Mouse (Mus musculus): Measurements from ENCODE around the gene Tnfrsf11a.
"Not testable (repeated sequence)": the region's sequence is repeated elsewhere in the genome, so short reads cannot be mapped to it uniquely, and the experiment has no call there.

Gene Tnfrsf11a

DNA sequence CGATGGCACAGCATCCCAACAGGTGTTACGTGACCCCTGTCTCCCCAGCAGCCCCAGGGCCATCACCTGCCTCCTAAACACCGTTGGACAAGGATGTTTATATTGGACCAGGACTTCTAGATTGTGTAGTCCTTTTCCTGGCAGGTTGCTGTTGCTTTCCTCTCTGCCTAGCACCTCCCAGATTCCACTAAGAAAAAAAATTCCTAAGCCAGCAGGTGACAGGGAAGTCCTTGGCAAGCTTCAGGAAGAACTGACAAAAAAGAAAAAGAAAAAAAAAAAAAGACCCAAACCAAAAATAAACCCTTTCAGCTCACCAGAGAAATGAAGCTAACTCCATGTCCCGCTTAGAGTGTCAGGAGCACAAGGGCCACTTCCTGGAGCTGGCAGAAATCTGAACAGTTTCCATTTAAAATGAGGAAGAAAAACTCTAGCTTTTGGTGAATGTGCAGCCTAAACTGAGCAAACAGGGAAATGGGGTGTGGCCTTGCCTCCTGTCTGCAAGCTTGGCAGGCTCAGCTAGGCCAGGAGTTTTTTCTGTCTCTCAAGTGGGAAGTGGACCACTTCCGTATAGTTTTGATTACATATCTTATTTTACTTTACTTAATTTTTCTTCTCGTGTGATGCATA lies 6.3 kb downstream of the Tnfrsf11a start:
- DNase-seq: no peak

GRCm38 (mm10) chr1:105790103-105790502 lies 9.6 kb downstream of the Tnfrsf11a start:
- no peak for DNase-seq

- DNase-seq: no peak
Observed at GRCm38 (mm10) chr1:105794670-105795069, 14.2 kb downstream of the Tnfrsf11a start.

DNA sequence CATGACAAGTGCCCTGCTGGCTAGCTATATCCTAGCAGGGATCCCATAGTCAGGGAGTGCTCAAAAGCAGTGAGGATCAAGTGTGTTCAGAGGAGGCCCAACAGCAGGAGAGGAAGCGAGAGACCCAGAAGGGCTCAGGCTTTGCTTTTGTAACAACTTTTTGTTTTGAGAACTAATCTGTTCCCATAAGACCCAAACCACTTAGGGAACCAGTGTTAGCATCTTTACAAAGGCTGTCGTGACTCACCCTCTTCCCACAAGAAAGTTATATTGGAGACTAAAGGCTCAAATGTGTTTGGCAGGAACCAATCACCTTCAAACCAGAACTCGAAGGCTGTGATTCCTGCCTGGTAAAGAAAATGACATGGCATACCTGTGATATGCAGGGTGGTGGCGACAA lies 15.2 kb downstream of the Tnfrsf11a start:
- no peak for DNase-seq

GRCm38 (mm10) chr1:105800570-105800969 lies 20.1 kb downstream of the Tnfrsf11a start:
- DNase-seq: no peak

GRCm38 (mm10) chr1:105801252-105801651 lies 20.7 kb downstream of the Tnfrsf11a start:
- DNase-seq: no peak

- peak in 1 of 2 experiments; percentile 10 for DNase-seq
Observed at GRCm38 (mm10) chr1:105802941-105803340, 22.4 kb downstream of the Tnfrsf11a start.

DNA sequence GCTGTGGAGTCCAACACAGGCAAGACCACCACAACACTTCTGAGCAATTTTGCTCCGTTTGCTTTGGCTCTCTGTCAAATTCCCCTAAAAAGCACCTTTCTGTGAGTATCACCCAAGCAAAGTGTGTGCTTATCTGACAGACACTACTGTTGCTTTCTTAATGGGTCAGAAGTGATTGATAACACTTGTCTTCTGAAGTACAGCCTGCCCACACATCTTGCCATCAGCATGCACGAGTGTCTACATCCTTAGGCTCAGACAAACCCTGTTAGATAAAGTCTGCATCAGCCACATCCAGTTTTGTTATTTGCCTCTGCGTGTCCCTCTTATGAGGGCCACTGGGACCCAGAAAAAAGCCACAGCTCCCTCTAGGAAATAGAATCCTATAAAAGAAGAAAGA lies 23.8 kb downstream of the Tnfrsf11a start:
- DNase-seq: no peak

DNA sequence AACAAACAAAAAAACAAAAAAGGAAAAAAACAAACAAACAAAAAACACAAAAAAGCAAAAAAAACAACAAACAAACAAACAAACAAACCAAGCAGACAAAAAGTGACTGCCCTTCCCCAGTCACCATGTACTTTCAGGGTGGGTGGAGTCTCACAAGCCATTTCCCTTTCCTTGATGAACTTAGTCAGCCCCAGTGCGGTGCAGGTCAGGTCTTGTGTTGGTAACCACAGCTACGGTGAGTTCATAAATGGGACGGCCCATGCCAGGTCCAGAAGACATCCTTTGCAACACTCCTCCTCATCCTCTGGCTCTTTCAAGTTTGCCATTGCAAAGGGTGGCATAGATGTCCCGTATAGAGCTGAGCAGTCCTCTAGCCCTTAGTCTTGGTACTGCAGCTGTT lies 25.0 kb downstream of the Tnfrsf11a start:
- DNase-seq: no peak

- DNase-seq: no peak
Observed at GRCm38 (mm10) chr1:105807028-105807722, 26.7 kb downstream of the Tnfrsf11a start.

- not testable (repeated sequence) for DNase-seq
Observed at GRCm38 (mm10) chr1:105812027-105812426, 31.5 kb downstream of the Tnfrsf11a start.

DNA sequence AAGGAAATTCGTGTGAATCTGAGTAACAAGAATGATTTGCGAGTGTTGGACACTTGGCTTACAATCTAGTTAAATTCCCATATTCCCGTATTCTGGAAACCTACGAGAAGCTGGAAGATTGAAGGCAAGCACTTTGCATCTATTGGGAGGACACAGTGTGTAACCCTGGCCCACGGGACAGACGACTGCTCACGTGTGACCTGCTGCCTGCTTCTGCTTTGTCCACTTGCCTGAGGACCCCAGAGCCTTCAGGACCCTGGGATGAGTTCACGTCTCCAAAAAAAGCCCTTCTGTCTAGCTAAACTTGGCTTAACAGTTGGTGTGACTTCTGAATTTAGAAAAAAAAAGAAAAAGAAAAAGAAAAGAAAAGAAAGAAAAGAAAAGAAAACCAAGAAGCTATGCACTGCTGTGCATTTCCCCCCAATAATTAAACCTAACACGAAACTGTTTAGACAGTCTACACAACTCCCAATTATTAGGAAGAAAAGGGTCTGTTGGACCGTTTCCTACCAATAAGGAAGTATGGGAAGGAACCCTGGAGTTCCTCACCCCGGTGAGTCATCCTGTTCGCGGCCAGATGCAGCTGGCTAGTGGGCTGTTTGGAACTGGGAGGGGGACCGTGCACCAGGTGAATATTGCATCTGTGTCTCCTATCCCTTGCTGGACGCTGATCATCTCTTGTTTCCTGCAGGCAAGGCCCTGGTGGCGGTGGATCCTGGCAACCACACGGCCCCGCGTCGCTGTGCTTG lies 32.6 kb downstream of the Tnfrsf11a start:
- no peak for DNase-seq

DNA sequence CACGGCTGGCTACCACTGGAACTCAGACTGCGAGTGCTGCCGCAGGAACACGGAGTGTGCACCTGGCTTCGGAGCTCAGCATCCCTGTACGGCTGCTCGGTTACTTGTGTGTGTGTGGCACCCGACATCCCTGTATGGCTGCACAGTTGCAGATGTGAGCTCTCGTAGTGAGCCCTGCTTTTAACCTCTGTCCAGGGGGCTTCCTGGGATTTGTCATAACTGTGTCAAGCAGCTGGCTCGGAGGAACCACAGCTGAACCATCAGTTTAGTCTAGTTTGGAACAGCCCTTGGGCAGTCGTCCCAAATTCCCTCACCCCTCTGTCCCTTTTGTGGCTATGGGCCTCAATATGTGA lies 33.2 kb downstream of the Tnfrsf11a start:
- no peak for DNase-seq

GRCm38 (mm10) chr1:105814402-105815270 lies 34.1 kb downstream of the Tnfrsf11a start:
- DNase-seq: no peak

DNA sequence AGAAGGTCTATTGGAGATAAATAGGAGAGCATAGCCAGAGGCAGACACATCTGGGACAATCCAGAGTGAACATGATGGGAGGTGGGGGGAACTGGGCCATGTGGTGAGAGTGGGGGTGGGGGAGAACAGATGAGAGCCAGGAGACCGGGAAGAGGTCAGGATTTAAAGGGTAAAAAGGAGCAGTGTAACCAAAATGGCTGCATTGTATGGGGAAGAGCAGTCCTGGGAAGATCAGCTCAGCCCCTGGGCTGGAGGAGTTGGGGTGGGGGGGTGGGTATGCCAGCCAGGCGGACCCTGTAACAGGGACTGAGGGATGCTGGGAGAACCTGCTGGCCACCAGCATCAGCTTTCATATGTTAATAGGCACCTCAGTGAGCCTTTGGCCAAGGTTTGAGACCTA lies 34.8 kb downstream of the Tnfrsf11a start:
- no peak for DNase-seq

GRCm38 (mm10) chr1:105815736-105816135 lies 35.2 kb downstream of the Tnfrsf11a start:
- no peak for DNase-seq

- no peak for DNase-seq
Observed at GRCm38 (mm10) chr1:105819031-105819430, 38.5 kb downstream of the Tnfrsf11a start.

DNA sequence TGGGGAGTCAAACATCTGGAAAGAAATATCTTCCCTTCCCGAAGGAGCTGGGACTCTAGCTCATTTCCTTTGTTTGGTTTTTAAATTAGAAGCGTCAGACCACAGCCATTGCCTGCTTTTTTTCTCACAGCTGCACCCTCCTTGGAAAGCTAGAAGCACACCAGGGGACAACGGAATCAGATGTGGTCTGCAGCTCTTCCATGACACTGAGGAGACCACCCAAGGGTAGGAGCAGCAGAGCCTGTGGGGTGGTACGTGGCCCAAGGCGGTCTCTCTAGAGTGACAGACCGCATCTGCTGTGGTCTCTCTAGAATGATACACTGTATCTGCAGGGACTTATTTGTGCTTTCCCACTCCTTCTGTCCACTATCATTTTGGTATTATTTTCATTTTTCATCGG lies 39.2 kb downstream of the Tnfrsf11a start:
- DNase-seq: no peak

GRCm38 (mm10) chr1:105824356-105824755 lies 43.8 kb downstream of the Tnfrsf11a start:
- no peak for DNase-seq

DNA sequence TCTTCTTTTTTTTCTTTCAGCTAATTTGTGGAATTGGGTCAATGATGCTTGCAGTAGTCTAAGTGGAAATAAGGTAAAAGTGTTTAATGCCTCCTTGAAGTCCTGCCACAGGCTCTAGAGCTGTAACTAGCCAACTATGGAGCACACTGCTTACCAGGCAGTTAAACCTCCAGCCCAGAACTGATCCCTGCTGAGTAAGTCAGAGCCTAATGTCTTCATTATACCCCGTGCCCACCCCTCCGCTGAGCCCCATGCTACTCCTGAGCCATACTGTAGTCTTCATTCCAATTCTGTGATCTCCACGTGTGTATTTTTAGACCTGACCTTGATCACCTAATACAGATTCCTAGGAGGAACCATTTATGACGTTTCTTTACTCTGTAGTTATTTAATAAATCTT lies 44.5 kb downstream of the Tnfrsf11a start:
- DNase-seq: no peak

DNA sequence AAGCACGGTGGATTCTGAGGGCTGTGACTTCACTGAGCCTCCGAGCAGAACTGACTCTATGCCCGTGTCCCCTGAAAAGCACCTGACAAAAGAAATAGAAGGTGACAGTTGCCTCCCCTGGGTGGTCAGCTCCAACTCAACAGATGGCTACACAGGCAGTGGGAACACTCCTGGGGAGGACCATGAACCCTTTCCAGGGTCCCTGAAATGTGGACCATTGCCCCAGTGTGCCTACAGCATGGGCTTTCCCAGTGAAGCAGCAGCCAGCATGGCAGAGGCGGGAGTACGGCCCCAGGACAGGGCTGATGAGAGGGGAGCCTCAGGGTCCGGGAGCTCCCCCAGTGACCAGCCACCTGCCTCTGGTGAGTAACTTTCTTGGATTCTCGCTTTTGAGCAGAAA lies 46.9 kb downstream of the Tnfrsf11a start:
- DNase-seq: no peak

DNA sequence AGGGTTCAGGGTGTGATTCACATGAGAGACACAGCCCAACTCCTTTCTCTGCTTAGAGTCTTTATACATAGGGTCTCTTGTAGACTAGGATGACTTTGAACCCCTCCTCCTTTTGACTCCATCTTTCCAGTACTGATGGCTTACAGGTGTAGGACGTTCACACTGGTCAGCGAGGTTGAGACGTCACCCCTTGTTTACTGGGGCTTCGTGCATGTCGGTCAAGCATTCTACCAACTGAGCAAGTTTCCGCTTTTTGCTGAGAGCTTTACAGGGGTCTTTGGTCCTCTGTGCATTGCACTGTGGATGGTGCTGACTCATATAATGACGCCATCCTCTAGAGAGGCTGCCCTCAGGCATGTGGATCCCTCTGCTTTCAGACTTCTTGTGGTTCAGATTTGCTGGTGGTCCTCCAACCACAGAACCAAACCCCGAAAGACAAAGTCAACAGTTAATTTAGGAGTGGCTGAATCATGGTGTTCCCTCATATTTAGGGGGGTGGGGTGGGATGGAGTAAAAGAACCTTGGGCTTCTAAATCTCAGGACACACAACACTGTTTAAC lies 47.3 kb downstream of the Tnfrsf11a start:
- DNase-seq: no peak

- no peak for DNase-seq
Observed at GRCm38 (mm10) chr1:105829171-105829570, 48.7 kb downstream of the Tnfrsf11a start.
